ENCODE assay signal across 11 mouse cellular contexts in the genomic region with DNA sequence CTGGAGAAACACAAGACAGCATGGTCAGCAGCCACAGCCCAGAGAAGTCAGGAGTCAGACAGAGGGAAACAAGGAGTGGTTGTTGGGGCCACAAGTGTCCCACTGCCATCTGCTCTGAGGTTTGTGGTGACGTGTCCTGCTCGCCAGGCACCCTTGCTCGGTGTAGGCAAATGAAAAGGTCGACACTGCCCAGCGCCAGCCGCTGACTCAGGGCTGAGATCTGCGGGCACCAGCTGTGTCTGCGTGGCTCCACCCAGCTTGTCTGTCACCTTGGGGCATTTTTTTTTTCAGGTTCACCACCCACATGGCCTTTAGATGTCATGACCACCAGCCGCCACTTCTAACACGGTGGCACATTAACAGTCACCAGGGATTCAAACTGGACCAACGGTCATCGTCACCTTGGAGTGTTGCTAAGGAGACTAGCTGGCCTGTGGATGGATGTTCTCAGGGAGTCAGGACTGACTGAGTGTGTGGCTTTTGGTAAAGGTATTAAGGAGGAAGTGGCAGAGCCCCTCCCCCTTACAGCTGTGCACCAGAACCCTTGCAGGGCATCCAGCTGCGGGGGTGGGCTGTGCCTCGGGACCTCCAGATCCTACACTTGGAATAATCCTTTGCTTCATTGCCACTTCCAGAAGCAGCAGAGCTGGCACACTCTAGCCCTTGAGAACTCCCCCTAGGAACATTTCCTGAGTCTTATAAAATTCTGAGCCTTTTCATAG.
A peak's percentile ranks its signal among the peaks of the same experiment; 100 is the strongest.
DNase-seq lines count a peak whose midpoint lies in the region; ATAC-seq and TF ChIP-seq lines count a peak whose summit lies in the region.
"Had no signal": no experiment of that assay in that cellular context is flagged by ENCODE, and none has a peak within 500 bp of the region (broad histone marks: within the 10 kb centered on the region; RNA-seq: fewer than 3 reads in every experiment).

No protein-coding gene starts in this region.

- no peak overlapping the region for H3K4me2 ChIP-seq in heart, postnatal 0 days (ENCODE audit: low read depth, low read length)
- H3K4me2 ChIP-seq in liver, postnatal 0 days (ENCODE audit: low read depth, low read length), result no peak overlapping the region
- H3K4me2 ChIP-seq: liver, embryonic 15.5 days; midbrain, embryonic 13.5 days had no signal

- H3K4me1 ChIP-seq in heart, postnatal 0 days (ENCODE audit: control insufficient read depth, insufficient read depth), result no peaks in the 10 kb centered on the region
- peaks cover 56% of the 10 kb centered on the region for H3K4me1 ChIP-seq in limb, embryonic 10.5 days
- no peaks in the 10 kb centered on the region for H3K4me1 ChIP-seq in liver, postnatal 0 days (ENCODE audit: insufficient read depth)
- H3K4me1 ChIP-seq: liver, embryonic 15.5 days had no signal

- DNase-seq in heart, postnatal 0 days (ENCODE audit: low spot score), result no peak
- no peak for DNase-seq in heart, postnatal 25 days (ENCODE audit: low spot score)
- peak; percentile 54 for DNase-seq in adrenal gland, postnatal 10 days
- DNase-seq in limb, embryonic 10.5 days (ENCODE audit: low spot score), result peak; percentile 47
- DNase-seq in thymus, postnatal 0 days (ENCODE audit: low spot score), result peak; percentile 39
- DNase-seq in left cerebral cortex, adult 8-10 months (ENCODE audit: low spot score in 2 of 2), result no peak
- no peak for DNase-seq in layer of hippocampus, adult 9-10 months (ENCODE audit: low spot score)
- no peak for DNase-seq in liver, postnatal 0 days
- DNase-seq: cerebellum, adult 9-11 months had no signal

- no peak for TF ChIP-seq EP300 in heart, postnatal 0 days (IDR thresholded peaks at IDR 0.05; ENCODE audit: low read depth)
- TF ChIP-seq EP300 in liver, postnatal 0 days (IDR thresholded peaks at IDR 0.05; ENCODE audit: low read depth), result no peak

- WGBS in heart, postnatal 0 days, result 61% methylated on average over 14 of the region's 14 CpGs
- WGBS in limb, embryonic 10.5 days, result 50% methylated on average over 14 of the region's 14 CpGs
- 53% methylated on average over 14 of the region's 14 CpGs for WGBS in liver, postnatal 0 days (ENCODE audit: insufficient replicate concordance)

- TF ChIP-seq CTCF in heart, postnatal 0 days (IDR thresholded peaks at IDR 0.05; ENCODE audit: low read depth), result no peak
- TF ChIP-seq CTCF in liver, postnatal 0 days (IDR thresholded peaks at IDR 0.05; ENCODE audit: low read depth), result no peak

- no peak overlapping the region for H3K4me3 ChIP-seq in heart, postnatal 0 days (ENCODE audit: low read depth, low read length)
- no peak overlapping the region for H3K4me3 ChIP-seq in limb, embryonic 10.5 days
- no peak overlapping the region for H3K4me3 ChIP-seq in liver, postnatal 0 days (ENCODE audit: low read depth, low read length)
- H3K4me3 ChIP-seq: liver, embryonic 15.5 days; midbrain, embryonic 13.5 days had no signal

- H3K36me3 ChIP-seq in heart, postnatal 0 days (replicated peaks; ENCODE audit: control insufficient read depth, insufficient read depth, low read length), result no peaks in the 10 kb centered on the region
- H3K36me3 ChIP-seq in limb, embryonic 10.5 days, result no peaks in the 10 kb centered on the region
- H3K36me3 ChIP-seq in liver, postnatal 0 days (replicated peaks; ENCODE audit: insufficient read depth, low read length), result no peaks in the 10 kb centered on the region
- H3K36me3 ChIP-seq: liver, embryonic 15.5 days; midbrain, embryonic 13.5 days had no signal

- 0 out of 2 replicates have a peak, but pooled peaks have one; percentile 27 for ATAC-seq in heart, postnatal 0 days (ENCODE audit: insufficient read depth, low read depth)
- ATAC-seq in liver, postnatal 0 days, result no peak
- ATAC-seq: midbrain, embryonic 13.5 days had no signal

- intact Hi-C loops in heart, postnatal 25 days (cut with DNase I), result no loop called here

- no peaks in the 10 kb centered on the region for H3K27me3 ChIP-seq in heart, postnatal 0 days (ENCODE audit: control insufficient read depth, insufficient read depth, low read length)
- H3K27me3 ChIP-seq in limb, embryonic 10.5 days (ENCODE audit: low read depth, poor library complexity, severe bottlenecking), result no peaks in the 10 kb centered on the region
- no peaks in the 10 kb centered on the region for H3K27me3 ChIP-seq in liver, postnatal 0 days (ENCODE audit: insufficient read depth, low read length)
- H3K27me3 ChIP-seq: liver, embryonic 15.5 days; midbrain, embryonic 13.5 days had no signal

- no peak overlapping the region for H3K27ac ChIP-seq in heart, postnatal 0 days (ENCODE audit: low read depth)
- H3K27ac ChIP-seq in limb, embryonic 10.5 days, result peak overlapping the region; percentile 66
- no peak overlapping the region for H3K27ac ChIP-seq in liver, postnatal 0 days (ENCODE audit: low read depth)
- H3K27ac ChIP-seq: liver, embryonic 15.5 days; midbrain, embryonic 13.5 days had no signal

- H3K9me3 ChIP-seq in heart, postnatal 0 days (replicated peaks; ENCODE audit: control insufficient read depth, low read length), result no peaks in the 10 kb centered on the region
- no peaks in the 10 kb centered on the region for H3K9me3 ChIP-seq in limb, embryonic 10.5 days (replicated peaks)
- no peaks in the 10 kb centered on the region for H3K9me3 ChIP-seq in liver, postnatal 0 days (ENCODE audit: low read length)
- H3K9me3 ChIP-seq: liver, embryonic 15.5 days; midbrain, embryonic 13.5 days had no signal

- no peak overlapping the region for H3K9ac ChIP-seq in heart, postnatal 0 days (replicated peaks; ENCODE audit: low read depth, low read length)
- H3K9ac ChIP-seq in liver, postnatal 0 days (replicated peaks), result no peak overlapping the region
- H3K9ac ChIP-seq: liver, embryonic 15.5 days; midbrain, embryonic 13.5 days had no signal

Comparison
In these comparisons a context has a peak if more than half of its experiments do, and no peak if none do; other contexts are left out.
1. DNase-seq: peak in adrenal gland, postnatal 10 days (single experiment), limb, embryonic 10.5 days (single experiment) and thymus, postnatal 0 days (single experiment); none in heart, postnatal 0 days (single experiment), heart, postnatal 25 days (single experiment), left cerebral cortex, adult 8-10 months (0 of 2), layer of hippocampus, adult 9-10 months (single experiment) and liver, postnatal 0 days (single experiment).